Mouse (Mus musculus) heart, adult 2 months (tissue): ENCODE results near the gene Gm29797.

Source experiments
- CTCF ChIP-seq: fragments of 200-600 bp; IDR thresholded peaks from 2 replicates; pipeline ENCODE4 v1.8.1; 2022; ENCODE audit warnings: antibody characterized with exemption, mild to moderate bottlenecking, moderate library complexity
- EP300 ChIP-seq: fragments of 200-500 bp; IDR thresholded peaks from 2 replicates; pipeline ENCODE4 v1.6.1; 2011; ENCODE audit warnings: low read depth, low read length, control low read depth; ENCODE audit not compliant: insufficient read depth
- POLR2A ChIP-seq: fragments of 200-500 bp; IDR thresholded peaks from 2 replicates; pipeline ENCODE4 v1.6.1; 2011; ENCODE audit warnings: mild to moderate bottlenecking, low read depth, low read length, control low read depth; ENCODE audit not compliant: insufficient read depth

DNA sequence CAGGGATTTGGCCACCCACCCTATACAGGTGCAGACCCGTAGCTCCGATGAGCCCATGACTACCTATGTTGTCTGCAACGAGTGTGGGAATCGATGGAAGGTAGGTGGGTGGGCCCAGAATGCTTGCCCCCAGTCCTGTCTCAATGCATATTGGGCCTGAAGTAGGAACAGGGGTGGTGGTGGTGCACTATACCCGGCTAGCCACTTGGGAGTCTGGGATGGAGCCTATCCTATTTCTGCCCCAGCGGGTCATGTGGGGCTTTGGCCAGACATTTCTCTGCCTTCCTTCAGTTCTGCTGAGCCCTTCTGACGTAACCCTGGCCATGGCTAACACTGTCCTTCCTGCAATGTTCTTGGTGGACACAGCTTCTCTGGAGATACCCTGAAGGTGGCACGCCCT is 30.8 kb downstream of the Gm29797 start:
- TF ChIP-seq POLR2A (no peak), CTCF (no peak), EP300 (no peak)
